Mouse (Mus musculus) midbrain, embryonic 11.5 days (tissue): ENCODE measurements at regions not wholly inside any gene's neighbourhood (a gene's known extent, or its start where the extent isn't known, plus 50 kb on each side); places are given as distances from the start of the nearest gene placed in this dataset.

ENCODE experiments used
- ATAC-seq: fragments of 200-750 bp; cut with Nextera tagmentation; 2 replicates; pipeline ENCODE4 v1.8.0; 2017; ENCODE audit warnings: moderate TSS enrichment, moderate library complexity; ENCODE audit not compliant: low FRiP score
- DNase-seq: peaks from one replicate; pipeline ENCODE4 v3.0.0; 2015; ENCODE audit warnings: low spot score; ENCODE audit errors: missing footprints
- H3K27ac ChIP-seq: fragments of 300-500 bp; sonication (generic); 2 replicates; pipeline ENCODE4 v1.5.1; 2014; ENCODE audit warnings: low read depth, low read length
- H3K27me3 ChIP-seq: fragments of 300-500 bp; sonication (generic); 2 replicates; pipeline ENCODE4 v1.6.1; 2014; ENCODE audit warnings: mild to moderate bottlenecking, low read length, moderate library complexity, mixed read lengths; ENCODE audit not compliant: control insufficient read depth, insufficient read depth
- H3K36me3 ChIP-seq: fragments of 300-500 bp; sonication (generic); 2 replicates; pipeline ENCODE4 v1.6.1; 2014; ENCODE audit warnings: mild to moderate bottlenecking, low read length, moderate library complexity, mixed read lengths; ENCODE audit not compliant: control insufficient read depth, insufficient read depth
- H3K4me1 ChIP-seq: fragments of 300-500 bp; sonication (generic); 2 replicates; pipeline ENCODE4 v1.6.1; 2014; ENCODE audit warnings: low read length; ENCODE audit not compliant: control insufficient read depth, insufficient read depth
- H3K4me2 ChIP-seq: fragments of 300-500 bp; sonication (generic); 2 replicates; pipeline ENCODE4 v1.6.1; 2014; ENCODE audit warnings: mild to moderate bottlenecking, moderate library complexity
- H3K4me3 ChIP-seq: fragments of 300-500 bp; sonication (generic); 2 replicates; pipeline ENCODE4 v1.5.1; 2014; ENCODE audit warnings: low read depth, low read length
- H3K9ac ChIP-seq: fragments of 300-500 bp; sonication (generic); 2 replicates; pipeline ENCODE4 v1.6.1; 2014; ENCODE audit warnings: low read length
- H3K9me3 ChIP-seq: fragments of 300-500 bp; sonication (generic); 2 replicates; pipeline ENCODE4 v1.6.1; 2016; ENCODE audit warnings: low read length; ENCODE audit not compliant: control insufficient read depth
- WGBS: fragments of 180-500 bp; shearing (Covaris S2); extraction: QIAGEN DNeasy Blood & Tissue Kit; methylation state at CpG from one replicate; pipeline ENCODE4 v1.1.7; 2014; 5-methylcytosine and 5-hydroxymethylcytosine counted together

GRCm38 (mm10) chr3:115766153-115766552 lies 51.3 kb upstream of the S1pr1 start:
- Histone ChIP-seq H3K9me3 (no peaks in the 10 kb centered on the region), H3K36me3 (no peaks in the 10 kb centered on the region), H3K9ac (no peak overlapping the region), H3K27me3 (no peaks in the 10 kb centered on the region), H3K4me2 (no peak overlapping the region), H3K4me3 (no peak overlapping the region), H3K4me1 (no peaks in the 10 kb centered on the region), H3K27ac (no peak overlapping the region)
- ATAC-seq (no peak), DNase-seq (no peak)
- 83% methylated on average over 8 of the region's 8 CpGs for WGBS

GRCm38 (mm10) chr3:115768290-115768689 lies 53.4 kb upstream of the S1pr1 start:
- H3K27ac ChIP-seq: no peak overlapping the region
- H3K4me1 ChIP-seq: no peaks in the 10 kb centered on the region
- no peaks in the 10 kb centered on the region for H3K9me3 ChIP-seq
- 86% methylated on average over 1 of the region's 1 CpGs for WGBS
- no peak overlapping the region for H3K9ac ChIP-seq
- H3K27me3 ChIP-seq: no peaks in the 10 kb centered on the region
- H3K4me3 ChIP-seq: no peak overlapping the region
- no peak for DNase-seq
- ATAC-seq: no peak
- no peak overlapping the region for H3K4me2 ChIP-seq
- H3K36me3 ChIP-seq: no peaks in the 10 kb centered on the region

- no peak for ATAC-seq
- Histone ChIP-seq H3K9ac (no peak overlapping the region), H3K9me3 (no peaks in the 10 kb centered on the region), H3K36me3 (no peaks in the 10 kb centered on the region), H3K4me1 (no peaks in the 10 kb centered on the region), H3K4me3 (no peak overlapping the region), H3K27ac (no peak overlapping the region), H3K27me3 (no peaks in the 10 kb centered on the region), H3K4me2 (no peak overlapping the region)
- WGBS: 83% methylated on average over 19 of the region's 19 CpGs
- no peak for DNase-seq
Observed at GRCm38 (mm10) chr3:115768761-115769530, 54.1 kb upstream of the S1pr1 start.

- Histone ChIP-seq H3K9me3 (no peaks in the 10 kb centered on the region), H3K9ac (no peak overlapping the region), H3K27me3 (no peaks in the 10 kb centered on the region), H3K4me2 (no peak overlapping the region), H3K27ac (no peak overlapping the region), H3K36me3 (no peaks in the 10 kb centered on the region), H3K4me1 (no peaks in the 10 kb centered on the region), H3K4me3 (no peak overlapping the region)
- no peak for DNase-seq
- 86% methylated on average over 5 of the region's 5 CpGs for WGBS
- ATAC-seq: no peak
Observed at GRCm38 (mm10) chr3:115772676-115773075, 57.8 kb upstream of the S1pr1 start.

- WGBS: 65% methylated on average over 8 of the region's 8 CpGs
Observed at GRCm38 (mm10) chr3:115774321-115774720, 59.4 kb upstream of the S1pr1 start.

GRCm38 (mm10) chr3:115774723-115775122 lies 59.9 kb upstream of the S1pr1 start:
- WGBS: 69% methylated on average over 4 of the region's 4 CpGs
- no peak overlapping the region for H3K4me2 ChIP-seq
- no peaks in the 10 kb centered on the region for H3K27me3 ChIP-seq
- H3K36me3 ChIP-seq: no peaks in the 10 kb centered on the region
- ATAC-seq (peak; percentile 53; the same call in 1 of the 2 replicates), DNase-seq (no peak)
- no peak overlapping the region for H3K4me3 ChIP-seq
- H3K9ac ChIP-seq: no peak overlapping the region
- no peak overlapping the region for H3K27ac ChIP-seq
- no peaks in the 10 kb centered on the region for H3K9me3 ChIP-seq
- no peaks in the 10 kb centered on the region for H3K4me1 ChIP-seq

More at GRCm38 (mm10) chr3:115774321-115774720, 59.4 kb upstream of the S1pr1 start:
- Histone ChIP-seq H3K4me3 (no peak overlapping the region), H3K9ac (no peak overlapping the region), H3K36me3 (no peaks in the 10 kb centered on the region), H3K4me2 (no peak overlapping the region), H3K9me3 (no peaks in the 10 kb centered on the region), H3K27ac (no peak overlapping the region), H3K4me1 (no peaks in the 10 kb centered on the region), H3K27me3 (no peaks in the 10 kb centered on the region)
- DNase-seq: no peak
- ATAC-seq: peak; percentile 86

- no peaks in the 10 kb centered on the region for H3K4me1 ChIP-seq
- no peak overlapping the region for H3K4me3 ChIP-seq
- H3K9me3 ChIP-seq: no peaks in the 10 kb centered on the region
- ATAC-seq (no peak), DNase-seq (no peak)
- H3K4me2 ChIP-seq: no peak overlapping the region
- no peak overlapping the region for H3K9ac ChIP-seq
- no peak overlapping the region for H3K27ac ChIP-seq
- no peaks in the 10 kb centered on the region for H3K27me3 ChIP-seq
- no peaks in the 10 kb centered on the region for H3K36me3 ChIP-seq
- 88% methylated on average over 10 of the region's 10 CpGs for WGBS
Observed at GRCm38 (mm10) chr3:115779144-115779890, 64.4 kb upstream of the S1pr1 start.

GRCm38 (mm10) chr3:115779906-115780305 lies 65.0 kb upstream of the S1pr1 start:
- Histone ChIP-seq H3K4me1 (no peaks in the 10 kb centered on the region), H3K9me3 (no peaks in the 10 kb centered on the region), H3K9ac (no peak overlapping the region), H3K4me2 (no peak overlapping the region), H3K36me3 (no peaks in the 10 kb centered on the region), H3K4me3 (no peak overlapping the region), H3K27ac (no peak overlapping the region), H3K27me3 (no peaks in the 10 kb centered on the region)
- DNase-seq (no peak), ATAC-seq (no peak)
- 91% methylated on average over 5 of the region's 5 CpGs for WGBS

GRCm38 (mm10) chr3:115782726-115783125 lies 67.9 kb upstream of the S1pr1 start:
- Histone ChIP-seq H3K27ac (no peak overlapping the region), H3K4me1 (no peaks in the 10 kb centered on the region), H3K9ac (no peak overlapping the region), H3K36me3 (no peaks in the 10 kb centered on the region), H3K9me3 (no peaks in the 10 kb centered on the region), H3K4me3 (no peak overlapping the region), H3K27me3 (no peaks in the 10 kb centered on the region), H3K4me2 (no peak overlapping the region)
- ATAC-seq: no peak
- no peak for DNase-seq
